Mouse (Mus musculus) testis, adult 2 months (tissue): ENCODE measurements around the gene Fndc10.
"Not testable (repeated sequence)": the region's sequence is repeated elsewhere in the genome, so short reads cannot be mapped to it uniquely, and the experiment has no call there.

ENCODE experiments used
- CTCF ChIP-seq: fragments of 200-500 bp; IDR thresholded peaks from 2 replicates; pipeline ENCODE4 v1.5.1; 2012; ENCODE audit warnings: low read depth, mild to moderate bottlenecking, inconsistent platforms, low read length, moderate library complexity; ENCODE audit not compliant: control insufficient read depth, insufficient read depth, insufficient replicate concordance
- POLR2A ChIP-seq: fragments of 200-500 bp; IDR thresholded peaks from 2 replicates; pipeline ENCODE4 v1.6.1; 2012; ENCODE audit warnings: low read depth, mild to moderate bottlenecking, inconsistent platforms, low read length, moderate library complexity; ENCODE audit not compliant: control insufficient read depth

DNA sequence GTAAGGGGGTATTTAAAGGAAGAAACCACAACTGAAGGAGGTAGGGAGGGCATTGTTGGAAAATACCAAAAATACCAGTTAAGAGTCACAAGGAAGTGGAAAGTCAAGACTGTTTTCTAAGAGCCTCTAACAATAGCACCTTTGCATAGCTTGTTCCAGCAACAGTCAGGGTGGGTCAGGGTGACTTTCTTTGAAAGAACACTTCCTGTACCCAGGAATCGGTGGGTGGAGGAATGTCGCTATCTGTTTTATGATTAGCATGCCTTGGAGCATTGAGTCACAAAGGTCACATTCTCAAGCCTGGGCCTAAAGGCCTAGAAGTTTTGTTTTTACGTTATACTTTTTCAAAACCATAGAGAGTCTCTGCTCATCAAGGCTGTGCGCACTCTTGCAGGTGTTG is 6.4 kb upstream of the Fndc10 start:
- TF ChIP-seq CTCF, POLR2A: not testable (repeated sequence)
